Mouse (Mus musculus): Measurements from ENCODE around the gene Xkr8. TPM values are rescaled to one million over a fixed set of nuclear protein-coding genes. Genes with fewer than 3 reads are reported as not detected.
A peak's percentile ranks its signal among the peaks of the same experiment; 100 is the strongest.

Xkr8 gene
- polyA plus RNA-seq, 1 experiment from 2014 or later = 4.4 TPM

- no peak overlapping the region for H3K4me3 ChIP-seq (replicated peaks)
- H3K4me1 ChIP-seq = peaks cover 10% of the 10 kb centered on the region
- no peak overlapping the region for H3K9ac ChIP-seq
- no peaks in the 10 kb centered on the region for H3K27me3 ChIP-seq
- no peak overlapping the region for H3K4me2 ChIP-seq
- H3K27ac ChIP-seq = no peak overlapping the region
- H3K36me3 ChIP-seq = no peaks in the 10 kb centered on the region
- 94% methylated on average over 2 of the region's 2 CpGs for WGBS
- H3K9me3 ChIP-seq (replicated peaks) = no peaks in the 10 kb centered on the region
- ATAC-seq (replicated peaks; ENCODE audit: low FRiP score) = no peak
Measured at GRCm38 (mm10) chr4:132734766-132735165, 2.4 kb upstream of the Xkr8 start.

- Histone ChIP-seq H3K4me2 (no peak overlapping the region), H3K36me3 (no peaks in the 10 kb centered on the region), H3K27ac (0 out of 2 replicates have a peak overlapping the region, but pooled peaks have one; percentile 14), H3K9ac (no peak overlapping the region), H3K9me3 (replicated peaks) (no peaks in the 10 kb centered on the region), H3K27me3 (no peaks in the 10 kb centered on the region), H3K4me1 (peaks cover 10% of the 10 kb centered on the region), H3K4me3 (replicated peaks) (0 out of 2 replicates have a peak overlapping the region, but pooled peaks have one; percentile 66)
- ATAC-seq (replicated peaks; ENCODE audit: low FRiP score) = no peak
- WGBS = 94% methylated on average over 25 of the region's 25 CpGs
Measured at GRCm38 (mm10) chr4:132733071-132733770, 875 bp upstream of the Xkr8 start.

GRCm38 (mm10) chr4:132731616-132732015, 730 bp downstream of the Xkr8 start:
- Histone ChIP-seq H3K4me2 (peak overlapping the region; percentile 93), H3K9me3 (replicated peaks) (no peaks in the 10 kb centered on the region), H3K27me3 (no peaks in the 10 kb centered on the region), H3K9ac (peak overlapping the region; percentile 64), H3K36me3 (peaks cover 12% of the 10 kb centered on the region; the same call in 1 of the 2 replicates), H3K4me1 (peaks cover 10% of the 10 kb centered on the region), H3K27ac (no peak overlapping the region), H3K4me3 (replicated peaks) (peak overlapping the region; percentile 66)
- 41% methylated on average over 12 of the region's 12 CpGs for WGBS
- ATAC-seq (replicated peaks; ENCODE audit: low FRiP score) = no peak

GRCm38 (mm10) chr4:132728233-132728632, 4.1 kb downstream of the Xkr8 start:
- no peak overlapping the region for H3K27ac ChIP-seq
- H3K9ac ChIP-seq = no peak overlapping the region
- ATAC-seq (replicated peaks; ENCODE audit: low FRiP score) = no peak
- peaks cover 10% of the 10 kb centered on the region for H3K4me1 ChIP-seq
- H3K4me2 ChIP-seq = no peak overlapping the region
- H3K4me3 ChIP-seq (replicated peaks) = no peak overlapping the region
- peaks cover 33% of the 10 kb centered on the region for H3K36me3 ChIP-seq
- 90% methylated on average over 8 of the region's 8 CpGs for WGBS
- H3K9me3 ChIP-seq (replicated peaks) = no peaks in the 10 kb centered on the region
- H3K27me3 ChIP-seq = no peaks in the 10 kb centered on the region

GRCm38 (mm10) chr4:132718251-132718650, 14.1 kb downstream of the Xkr8 start:
- Histone ChIP-seq H3K4me2 (no peak overlapping the region), H3K9me3 (replicated peaks) (no peaks in the 10 kb centered on the region), H3K9ac (no peak overlapping the region), H3K27me3 (no peaks in the 10 kb centered on the region), H3K36me3 (peaks cover 78% of the 10 kb centered on the region), H3K4me1 (no peaks in the 10 kb centered on the region), H3K4me3 (replicated peaks) (no peak overlapping the region), H3K27ac (no peak overlapping the region)
- ATAC-seq (replicated peaks; ENCODE audit: low FRiP score) = no peak
- 93% methylated on average over 1 of the region's 1 CpGs for WGBS

GRCm38 (mm10) chr4:132713181-132713580, 19.2 kb downstream of the Xkr8 start:
- Histone ChIP-seq H3K27me3 (no peaks in the 10 kb centered on the region), H3K9me3 (replicated peaks) (no peaks in the 10 kb centered on the region), H3K9ac (no peak overlapping the region), H3K36me3 (peaks cover 78% of the 10 kb centered on the region), H3K4me2 (no peak overlapping the region), H3K27ac (no peak overlapping the region), H3K4me1 (no peaks in the 10 kb centered on the region), H3K4me3 (replicated peaks) (no peak overlapping the region)
- no peak for ATAC-seq (replicated peaks; ENCODE audit: low FRiP score)
- 98% methylated on average over 7 of the region's 7 CpGs for WGBS

- WGBS = 92% methylated on average over 8 of the region's 8 CpGs
- Histone ChIP-seq H3K27ac (no peak overlapping the region), H3K9me3 (replicated peaks) (no peaks in the 10 kb centered on the region), H3K9ac (no peak overlapping the region), H3K27me3 (no peaks in the 10 kb centered on the region), H3K4me2 (no peak overlapping the region), H3K36me3 (peaks cover 92% of the 10 kb centered on the region), H3K4me1 (no peaks in the 10 kb centered on the region), H3K4me3 (replicated peaks) (no peak overlapping the region)
- no peak for ATAC-seq (replicated peaks; ENCODE audit: low FRiP score)
Measured at GRCm38 (mm10) chr4:132706885-132707284, 25.5 kb downstream of the Xkr8 start.

GRCm38 (mm10) chr4:132702076-132702475, 30.3 kb downstream of the Xkr8 start:
- peaks cover 90% of the 10 kb centered on the region for H3K36me3 ChIP-seq
- H3K4me1 ChIP-seq = no peaks in the 10 kb centered on the region
- ATAC-seq (replicated peaks; ENCODE audit: low FRiP score) = no peak
- H3K9ac ChIP-seq = no peak overlapping the region
- no peaks in the 10 kb centered on the region for H3K9me3 ChIP-seq (replicated peaks)
- 93% methylated on average over 5 of the region's 5 CpGs for WGBS
- no peak overlapping the region for H3K4me3 ChIP-seq (replicated peaks)
- no peak overlapping the region for H3K27ac ChIP-seq
- no peaks in the 10 kb centered on the region for H3K27me3 ChIP-seq
- no peak overlapping the region for H3K4me2 ChIP-seq

- Histone ChIP-seq H3K27ac (no peak overlapping the region), H3K9ac (no peak overlapping the region), H3K4me2 (no peak overlapping the region), H3K4me3 (replicated peaks) (no peak overlapping the region), H3K9me3 (replicated peaks) (no peaks in the 10 kb centered on the region), H3K27me3 (no peaks in the 10 kb centered on the region), H3K4me1 (no peaks in the 10 kb centered on the region), H3K36me3 (peaks cover 71% of the 10 kb centered on the region)
- no peak for ATAC-seq (replicated peaks; ENCODE audit: low FRiP score)
- WGBS = 92% methylated on average over 3 of the region's 3 CpGs
Measured at GRCm38 (mm10) chr4:132693366-132693765, 39.0 kb downstream of the Xkr8 start.

GRCm38 (mm10) chr4:132689634-132690033, 42.7 kb downstream of the Xkr8 start:
- Histone ChIP-seq H3K27ac (no peak overlapping the region), H3K4me1 (no peaks in the 10 kb centered on the region), H3K4me3 (replicated peaks) (no peak overlapping the region), H3K9me3 (replicated peaks) (no peaks in the 10 kb centered on the region), H3K4me2 (no peak overlapping the region), H3K9ac (no peak overlapping the region), H3K36me3 (peaks cover 59% of the 10 kb centered on the region), H3K27me3 (no peaks in the 10 kb centered on the region)
- no peak for ATAC-seq (replicated peaks; ENCODE audit: low FRiP score)
- WGBS = 92% methylated on average over 2 of the region's 2 CpGs

- no peak for ATAC-seq (replicated peaks; ENCODE audit: low FRiP score)
Measured at GRCm38 (mm10) chr4:132676771-132677539, 55.4 kb downstream of the Xkr8 start.

More at GRCm38 (mm10) chr4:132676771-132677539, 55.4 kb downstream of the Xkr8 start:
- Histone ChIP-seq H3K36me3 (peaks cover 59% of the 10 kb centered on the region), H3K4me1 (no peaks in the 10 kb centered on the region), H3K4me2 (no peak overlapping the region), H3K27ac (no peak overlapping the region), H3K4me3 (replicated peaks) (no peak overlapping the region), H3K9me3 (replicated peaks) (no peaks in the 10 kb centered on the region), H3K9ac (no peak overlapping the region), H3K27me3 (no peaks in the 10 kb centered on the region)
- WGBS = 82% methylated on average over 7 of the region's 7 CpGs
